Mouse (Mus musculus) c-Kit-negative CD71-positive TER-119-positive erythroid progenitor cells, embryonic 14.5 days (primary cell): ENCODE measurements around the gene Zfp493.
A peak's percentile ranks its signal among the peaks of the same experiment; 100 is the strongest.
"Not testable (repeated sequence)": the region's sequence is repeated elsewhere in the genome, so short reads cannot be mapped to it uniquely, and the experiment has no call there.

Source experiments
- DNase-seq: peaks from one replicate; pipeline ENCODE4 v3.0.0-alpha.2; 2013; ENCODE audit warnings: low read depth, low spot score

The Zfp493 gene

GRCm38 (mm10) chr13:67779265-67780221 is at the start of gene Zfp493:
Gene Zfp493, plus strand, starts transcription at chr13:67779693.
- DNase-seq: no peak

GRCm38 (mm10) chr13:67734391-67734790 is 45.1 kb upstream of the Zfp493 start:
- not testable (repeated sequence) for DNase-seq

- no peak for DNase-seq
These were observed 36.6 kb upstream of the Zfp493 start for GRCm38 (mm10) chr13:67742941-67743340.

- no peak for DNase-seq
These were observed 35.6 kb upstream of the Zfp493 start for GRCm38 (mm10) chr13:67743896-67744295.

- no peak for DNase-seq
These were observed 24.9 kb upstream of the Zfp493 start, which contains the start of gene Zfp85 for GRCm38 (mm10) chr13:67754333-67755306. Gene Zfp85, minus strand, starts transcription at chr13:67755228.

- DNase-seq: no peak
These were observed 23.7 kb upstream of the Zfp493 start for GRCm38 (mm10) chr13:67755761-67756160.

GRCm38 (mm10) chr13:67759966-67760365 is 19.5 kb upstream of the Zfp493 start:
- no peak for DNase-seq

- DNase-seq: no peak
These were observed 16.3 kb upstream of the Zfp493 start for GRCm38 (mm10) chr13:67763031-67763768.

- no peak for DNase-seq
These were observed 12.5 kb downstream of the Zfp493 start for GRCm38 (mm10) chr13:67791921-67792455.

GRCm38 (mm10) chr13:67798618-67799017 is 19.1 kb downstream of the Zfp493 start:
- DNase-seq: no peak

- not testable (repeated sequence) for DNase-seq
These were observed 19.7 kb downstream of the Zfp493 start for GRCm38 (mm10) chr13:67799151-67799550.

GRCm38 (mm10) chr13:67811651-67812210 is 32.2 kb downstream of the Zfp493 start:
- DNase-seq: no peak

GRCm38 (mm10) chr13:67812961-67813709 is 33.6 kb downstream of the Zfp493 start:
- no peak for DNase-seq

- peak; percentile 21 for DNase-seq
These were observed 34.5 kb downstream of the Zfp493 start, which contains the start of gene Zfp273 for GRCm38 (mm10) chr13:67813710-67814660. Gene Zfp273, plus strand, starts transcription at chr13:67813740.

- no peak for DNase-seq
These were observed 39.1 kb downstream of the Zfp493 start for GRCm38 (mm10) chr13:67818636-67819035.

- no peak for DNase-seq
These were observed 51.4 kb downstream of the Zfp493 start, which contains the start of gene Gm10037 for GRCm38 (mm10) chr13:67830911-67831336. Gene Gm10037, plus strand, starts transcription at chr13:67831106.

GRCm38 (mm10) chr13:67833137-67833536 is 53.6 kb downstream of the Zfp493 start:
- not testable (repeated sequence) for DNase-seq
